24 mouse cellular contexts compared by ENCODE assay signal in genomic region chr10:110610336-110610735, GRCm38 (mm10).
A peak's percentile ranks its signal among the peaks of the same experiment; 100 is the strongest.
DNase-seq lines count a peak whose midpoint lies in the region; ATAC-seq lines count a peak whose summit lies in the region.
"Had no signal": no experiment of that assay in that cellular context is flagged by ENCODE, and none has a peak within 500 bp of the region (broad histone marks: within the 10 kb centered on the region; RNA-seq: fewer than 3 reads in every experiment).

No protein-coding gene starts in this region.

- 0 out of 2 replicates have a peak, but pooled peaks cover 3% of the 10 kb centered on the region for H3K4me1 ChIP-seq in neural tube, embryonic 11.5 days (ENCODE audit: control insufficient read depth, insufficient read depth, low read length)
- H3K4me1 ChIP-seq: embryonic facial prominence, embryonic 10.5 days; embryonic facial prominence, embryonic 13.5 days; forebrain, embryonic 12.5 days; forebrain, embryonic 15.5 days; heart, embryonic 10.5 days; heart, embryonic 13.5 days; intestine, embryonic 15.5 days had no signal

- intact Hi-C loops in heart, postnatal 25 days (cut with DNase I) = no loop called here

- H3K9me3 ChIP-seq in neural tube, embryonic 11.5 days (ENCODE audit: control insufficient read depth, low read length) = no peaks in the 10 kb centered on the region
- H3K9me3 ChIP-seq: forebrain, embryonic 15.5 days; intestine, embryonic 15.5 days had no signal

- H3K36me3 ChIP-seq in neural tube, embryonic 11.5 days (ENCODE audit: control insufficient read depth, insufficient read depth, low read length) = no peaks in the 10 kb centered on the region
- H3K36me3 ChIP-seq: embryonic facial prominence, embryonic 10.5 days; embryonic facial prominence, embryonic 13.5 days; forebrain, embryonic 12.5 days; forebrain, embryonic 15.5 days; heart, embryonic 10.5 days; hindbrain, embryonic 13.5 days; intestine, embryonic 15.5 days had no signal

- no peaks in the 10 kb centered on the region for H3K27me3 ChIP-seq in neural tube, embryonic 11.5 days (ENCODE audit: control insufficient read depth, insufficient read depth, low read length)
- H3K27me3 ChIP-seq: embryonic facial prominence, embryonic 13.5 days; forebrain, embryonic 12.5 days; forebrain, embryonic 15.5 days; heart, embryonic 13.5 days; hindbrain, embryonic 13.5 days; intestine, embryonic 15.5 days had no signal

- 0 out of 2 replicates have a peak, but pooled peaks have one; percentile 46 for ATAC-seq in neural tube, embryonic 11.5 days (ENCODE audit: insufficient read depth, low FRiP score, low TSS enrichment)
- ATAC-seq: forebrain, embryonic 15.5 days; intestine, embryonic 15.5 days had no signal

- no peak overlapping the region for H3K9ac ChIP-seq in neural tube, embryonic 11.5 days (ENCODE audit: low read length)
- H3K9ac ChIP-seq: embryonic facial prominence, embryonic 13.5 days; forebrain, embryonic 12.5 days; forebrain, embryonic 15.5 days; heart, embryonic 13.5 days; hindbrain, embryonic 13.5 days; intestine, embryonic 15.5 days had no signal

- 53% methylated on average over 9 of the region's 9 CpGs for WGBS in neural tube, embryonic 11.5 days

- H3K27ac ChIP-seq in neural tube, embryonic 11.5 days (ENCODE audit: low read depth, low read length) = no peak overlapping the region
- H3K27ac ChIP-seq: embryonic facial prominence, embryonic 10.5 days; embryonic facial prominence, embryonic 13.5 days; forebrain, embryonic 12.5 days; forebrain, embryonic 15.5 days; heart, adult 2 months; heart, embryonic 10.5 days; heart, embryonic 13.5 days; hindbrain, embryonic 13.5 days; intestine, embryonic 15.5 days had no signal

- H3K4me2 ChIP-seq in neural tube, embryonic 11.5 days (ENCODE audit: low read depth) = no peak overlapping the region
- H3K4me2 ChIP-seq: embryonic facial prominence, embryonic 13.5 days; forebrain, embryonic 12.5 days; forebrain, embryonic 15.5 days; heart, embryonic 13.5 days; hindbrain, embryonic 13.5 days; intestine, embryonic 15.5 days had no signal

- no peak overlapping the region for H3K4me3 ChIP-seq in neural tube, embryonic 11.5 days (ENCODE audit: low read depth, low read length)
- H3K4me3 ChIP-seq: embryonic facial prominence, embryonic 10.5 days; embryonic facial prominence, embryonic 13.5 days; erythroblast, embryonic 14.5 days; forebrain, embryonic 12.5 days; forebrain, embryonic 15.5 days; heart, adult 2 months; heart, embryonic 10.5 days; heart, embryonic 13.5 days; hindbrain, embryonic 13.5 days; intestine, embryonic 15.5 days had no signal

- DNase-seq in heart, adult 11 months = peak; percentile 79
- DNase-seq in heart, postnatal 25 days (ENCODE audit: low spot score) = no peak
- DNase-seq in neural tube, embryonic 11.5 days (ENCODE audit: low spot score) = peak; percentile 14
- no peak for DNase-seq in neural tube, embryonic 10.5 days (ENCODE audit: extremely low spot score, low spot score)
- DNase-seq in retina, embryonic 14.5 days (ENCODE audit: low spot score) = peak; percentile 41
- DNase-seq in adrenal gland, postnatal 10 days = no peak
- DNase-seq: adrenal gland, postnatal 14 days; cerebellum, adult 11 months; cerebellum, adult 2 months; cerebellum, adult 9-11 months; cerebellum, postnatal 25 days; embryo, embryonic 11 days; gastrocnemius, postnatal 25 days; heart, adult 2 months; heart, postnatal 14 days had no signal

Comparison
In these comparisons a context has a peak if more than half of its experiments do, and no peak if none do; other contexts are left out.
1. DNase-seq: peak in heart, adult 11 months (single experiment), neural tube, embryonic 11.5 days (single experiment) and retina, embryonic 14.5 days (single experiment); none in heart, postnatal 25 days (single experiment), neural tube, embryonic 10.5 days (single experiment) and adrenal gland, postnatal 10 days (single experiment).